Mouse (Mus musculus) fibroblast of lung, adult 2 months (primary cell): ENCODE results near the gene Grid1.

Source experiments
- DNase-seq: peaks from one replicate; pipeline ENCODE4 v3.0.0-alpha.2; 2011; ENCODE audit warnings: low read depth

The Grid1 gene

DNA sequence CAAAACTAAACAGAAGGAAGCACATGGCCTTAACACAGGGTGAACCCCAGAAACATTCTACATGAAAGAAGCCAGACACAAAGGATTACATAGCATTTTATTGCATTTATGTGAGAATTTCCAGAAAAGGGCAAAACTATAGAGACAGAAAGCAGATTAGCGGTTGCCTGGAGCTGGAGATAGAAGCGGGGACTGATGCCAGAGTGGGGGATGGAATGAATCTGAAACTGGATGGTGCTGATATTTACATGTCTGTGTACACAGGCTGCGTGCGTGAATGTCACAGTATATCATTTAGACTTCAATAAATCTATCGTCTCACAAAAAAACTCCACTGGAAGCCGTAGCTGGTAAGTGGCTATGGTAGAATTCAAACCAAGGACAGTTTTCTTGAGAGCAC is 96.4 kb downstream of the Grid1 start:
- DNase-seq: no peak

DNA sequence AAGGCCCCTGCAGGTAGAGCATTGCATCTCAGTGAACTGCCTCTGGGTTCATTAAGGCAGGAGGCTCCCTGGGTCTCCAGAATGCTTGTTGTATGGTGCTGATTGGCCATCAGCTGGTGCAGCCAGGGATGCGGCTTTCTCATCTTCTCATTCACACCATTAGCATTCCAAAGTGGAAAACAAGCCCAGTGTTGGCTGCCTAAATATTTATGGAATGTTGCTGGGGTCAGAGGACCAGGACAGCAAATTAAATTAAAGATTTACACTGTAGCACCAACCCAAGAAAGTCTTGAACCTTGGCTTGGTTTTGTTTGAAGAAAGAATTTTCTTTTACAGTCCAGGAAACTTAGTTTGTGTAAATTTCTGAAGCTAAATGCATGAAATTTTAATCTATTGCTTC is 97.2 kb downstream of the Grid1 start:
- no peak for DNase-seq

DNA sequence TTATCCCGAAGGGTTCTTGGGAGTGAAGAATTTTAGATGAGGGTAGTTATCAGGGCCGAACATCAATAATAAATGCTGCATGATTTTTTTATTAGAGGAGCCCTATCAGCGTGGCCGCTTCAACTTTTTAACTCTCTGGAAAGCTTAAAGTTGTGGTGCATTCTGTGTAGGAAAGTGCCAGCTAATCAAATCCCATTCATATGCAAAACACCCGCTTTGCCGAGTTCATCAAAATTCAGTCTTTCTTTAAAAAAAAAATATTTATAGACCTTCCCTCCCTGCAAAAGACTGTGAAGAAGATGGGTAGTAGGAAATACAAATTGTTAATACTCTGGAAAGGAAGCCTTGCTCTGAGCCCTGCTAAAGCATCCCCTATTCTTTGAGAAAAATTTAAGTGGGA is 99.3 kb downstream of the Grid1 start:
- no peak for DNase-seq

DNA sequence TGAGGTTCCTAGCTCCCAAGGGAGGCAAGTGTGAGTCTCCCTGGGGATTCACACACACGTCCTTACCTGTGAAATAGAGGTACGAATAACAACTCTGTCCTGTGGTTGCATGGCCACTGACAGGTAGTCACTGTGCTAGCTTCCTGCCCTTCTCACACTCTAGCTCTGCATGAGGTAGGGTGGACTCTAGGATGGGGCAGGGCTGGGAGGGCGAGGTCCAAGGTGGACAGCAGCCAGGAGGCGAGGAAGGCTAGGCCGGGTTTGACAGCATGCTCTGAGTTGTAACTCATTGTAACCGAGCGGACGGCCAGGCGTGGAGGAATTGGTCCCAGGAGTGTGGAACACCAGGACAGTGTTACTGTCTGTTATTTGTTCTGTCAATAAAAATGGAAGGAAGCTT is 101.4 kb downstream of the Grid1 start:
- no peak for DNase-seq

DNA sequence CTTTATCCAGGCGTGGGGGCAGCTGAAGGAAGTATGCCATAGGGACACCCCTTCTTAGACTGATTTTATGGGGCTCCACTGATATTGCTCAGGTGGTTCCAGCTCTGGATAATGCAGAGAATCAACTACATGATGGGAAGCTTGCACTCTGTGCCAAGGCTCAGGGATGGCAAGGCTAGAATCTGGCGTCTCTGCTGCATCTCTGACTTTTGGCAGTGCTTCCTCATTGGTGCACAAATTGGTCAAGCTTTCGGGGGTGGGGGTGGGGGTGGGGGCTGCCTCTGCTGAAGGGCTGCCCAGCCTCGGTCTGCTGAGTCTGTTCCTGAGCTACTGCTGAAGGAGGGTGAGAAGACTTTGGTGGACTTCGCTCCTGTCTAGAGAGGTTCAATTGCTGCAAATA is 105.1 kb downstream of the Grid1 start:
- DNase-seq: no peak

DNA sequence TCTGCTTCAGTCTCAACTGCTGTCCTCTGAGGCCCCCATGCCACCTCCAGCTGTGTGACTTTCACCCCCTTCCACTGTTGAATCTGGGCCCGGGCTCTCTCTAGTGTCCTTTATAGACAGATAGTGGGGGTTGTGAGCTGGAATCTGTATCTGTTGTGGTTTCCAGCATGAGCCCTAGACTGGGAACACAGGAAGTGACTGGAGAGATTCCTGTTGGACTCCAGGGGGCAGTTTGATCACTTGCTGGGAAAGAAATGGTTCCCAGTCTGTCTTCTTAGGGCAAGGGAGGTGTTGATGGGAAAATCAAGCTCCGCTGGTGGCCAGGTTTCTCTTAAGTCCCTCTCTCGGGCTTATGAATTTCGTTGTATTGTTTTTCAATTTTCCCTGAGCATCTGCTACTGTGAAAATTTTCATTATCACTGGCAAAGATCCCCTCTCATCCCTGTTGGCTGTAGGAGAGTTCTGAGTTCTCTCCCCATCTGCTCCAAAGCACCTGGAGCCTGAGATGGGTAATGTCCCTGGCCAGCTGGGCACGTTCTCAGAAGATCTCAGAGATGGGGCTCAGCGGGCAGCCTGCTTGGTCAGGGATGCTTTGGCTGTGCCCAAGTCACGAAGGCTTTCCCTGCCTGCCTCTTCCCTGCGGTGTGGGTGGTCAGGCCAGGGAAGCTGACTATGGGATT is 110.3 kb downstream of the Grid1 start:
- no peak for DNase-seq

DNA sequence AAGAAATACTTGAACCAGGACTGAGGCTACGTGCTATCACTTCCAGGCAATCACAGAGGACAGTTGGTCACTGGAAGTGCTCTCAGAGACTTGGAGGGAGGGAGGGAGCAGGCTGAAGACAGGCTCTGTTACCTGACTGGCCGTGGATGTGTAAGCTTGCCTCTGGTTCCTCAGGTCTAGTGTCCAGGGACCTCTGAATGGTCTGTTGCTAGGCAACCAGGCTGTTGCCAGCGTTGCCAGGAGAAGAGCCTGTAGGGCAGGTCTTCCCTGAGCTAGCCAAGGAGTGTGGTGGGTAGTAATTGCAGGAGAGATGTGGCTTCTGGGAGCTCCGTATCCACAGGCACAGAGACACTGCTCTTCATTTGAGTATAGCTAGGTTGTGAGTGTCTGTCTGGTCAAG is 113.3 kb downstream of the Grid1 start:
- no peak for DNase-seq

DNA sequence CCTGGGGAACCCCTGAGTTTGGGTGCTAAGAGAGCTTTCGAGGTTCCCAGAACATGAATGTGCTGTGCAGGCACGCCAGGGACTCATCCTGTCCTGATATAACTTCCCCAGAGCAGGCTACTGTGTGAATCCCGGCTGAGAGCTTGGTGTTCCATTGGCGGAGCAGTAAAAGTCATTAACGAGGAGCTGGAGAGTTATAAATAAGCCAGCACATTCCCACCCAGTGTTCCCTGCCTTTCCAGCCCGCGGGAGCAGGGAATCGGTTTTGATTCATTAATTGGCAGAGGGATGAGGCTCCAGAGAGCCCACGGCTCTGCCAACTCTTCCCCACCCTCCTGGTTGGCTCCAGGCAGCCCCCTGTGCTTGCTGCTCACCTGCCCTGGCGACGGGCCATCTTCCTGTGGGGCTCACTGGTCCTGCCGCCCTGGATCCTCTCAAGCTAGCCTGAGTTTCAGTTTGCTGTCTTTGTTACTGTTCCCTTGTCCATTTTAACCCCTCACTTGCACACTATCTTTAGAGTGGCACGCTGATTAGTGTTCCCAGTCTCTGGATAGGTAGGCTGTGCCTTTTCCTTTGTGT is 116.4 kb downstream of the Grid1 start:
- no peak for DNase-seq

DNA sequence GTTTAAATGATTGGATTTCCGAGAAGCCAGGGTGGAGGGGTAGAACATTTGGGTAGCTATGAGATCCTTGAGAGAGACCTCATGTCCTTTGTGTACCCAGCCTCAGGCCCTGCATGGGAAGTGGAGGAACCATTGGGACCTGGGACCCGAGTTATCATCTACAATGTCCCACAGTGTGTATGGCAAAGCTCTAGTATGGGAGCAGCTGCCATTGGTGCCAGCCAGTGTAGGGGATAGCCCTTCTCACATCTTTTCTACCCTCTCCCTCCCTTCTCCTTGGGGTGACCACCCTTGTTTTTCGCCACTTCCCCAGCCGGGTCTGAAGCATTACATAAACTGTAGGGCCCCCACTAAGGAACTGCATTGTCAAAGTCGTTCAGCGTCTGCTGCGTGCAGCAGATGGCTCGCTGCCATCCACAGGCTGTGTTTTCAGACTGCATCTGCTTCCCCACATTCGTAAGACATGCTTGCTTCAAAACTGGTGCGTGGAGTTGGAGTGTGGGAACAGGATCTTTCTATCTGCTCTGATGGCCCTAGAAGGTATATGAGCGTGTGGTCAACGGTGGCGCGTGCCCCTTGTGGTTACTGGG is 124.6 kb downstream of the Grid1 start:
- DNase-seq: no peak

DNA sequence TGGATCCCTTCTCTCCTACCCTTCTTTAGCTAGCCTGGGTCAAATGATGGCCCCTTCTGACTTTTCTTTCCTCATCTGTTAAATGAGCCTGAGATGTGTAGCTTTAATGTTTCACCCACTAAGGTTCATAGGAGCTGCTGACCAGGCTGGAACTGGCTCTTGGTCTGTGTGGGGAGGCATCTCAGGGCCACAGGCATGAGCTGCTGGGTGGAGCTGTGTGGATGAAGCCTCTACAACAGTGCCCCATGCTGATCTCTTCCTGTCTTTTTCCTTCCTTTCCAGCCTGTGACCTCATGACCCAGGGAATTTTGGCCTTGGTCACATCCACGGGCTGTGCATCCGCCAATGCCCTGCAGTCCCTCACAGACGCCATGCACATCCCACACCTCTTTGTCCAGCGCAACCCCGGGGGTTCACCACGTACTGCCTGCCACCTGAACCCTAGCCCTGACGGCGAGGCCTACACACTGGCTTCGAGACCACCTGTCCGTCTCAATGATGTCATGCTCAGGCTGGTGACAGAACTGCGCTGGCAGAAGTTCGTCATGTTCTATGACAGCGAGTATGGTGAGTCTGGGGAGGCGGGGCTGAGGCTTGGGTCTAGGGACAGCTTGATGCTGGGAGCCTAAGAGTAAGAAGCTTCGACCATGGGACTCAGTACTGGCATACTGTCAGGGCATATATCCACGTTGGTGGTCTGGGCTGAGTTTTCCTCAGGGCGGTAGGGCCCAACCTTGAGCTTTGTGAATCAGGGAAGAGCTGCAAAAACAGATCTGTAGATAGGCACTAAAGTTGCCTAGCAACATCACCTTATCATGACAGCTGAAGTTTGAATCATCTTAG is 125.8 kb downstream of the Grid1 start:
- DNase-seq: no peak

DNA sequence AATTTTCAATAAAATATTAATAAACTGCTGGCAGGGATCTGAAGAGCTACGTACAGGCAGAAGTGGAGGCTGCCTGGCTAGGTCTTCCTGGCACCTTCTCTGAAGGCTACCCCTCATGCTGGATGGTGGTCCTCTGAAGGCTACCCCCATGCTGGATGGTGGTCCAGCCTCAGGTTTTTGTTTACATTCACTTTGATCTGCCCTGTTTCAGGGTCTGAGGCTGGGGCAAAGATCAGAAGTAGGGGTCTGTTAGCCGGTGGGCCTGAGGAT is 126.3 kb downstream of the Grid1 start:
- no peak for DNase-seq

DNA sequence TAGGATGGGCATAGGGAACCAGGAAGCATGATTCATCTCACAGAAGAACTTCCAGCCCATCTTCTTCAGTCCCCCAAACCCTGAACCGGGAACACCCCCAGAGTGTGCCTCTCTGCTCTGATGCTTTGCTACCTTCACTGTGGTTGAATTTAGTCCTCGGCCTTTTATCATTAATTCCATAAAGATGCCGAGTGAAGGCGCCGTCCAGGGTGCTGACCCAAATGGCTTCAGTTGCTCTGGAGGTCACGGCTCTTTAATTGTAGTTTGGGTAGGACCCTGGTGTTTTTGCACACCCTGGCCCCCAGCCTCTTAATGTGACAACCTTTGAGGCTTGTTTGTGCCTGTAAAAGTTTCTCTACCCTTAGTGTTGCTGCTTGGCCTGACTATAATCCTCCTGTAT is 128.3 kb downstream of the Grid1 start:
- DNase-seq: no peak

DNA sequence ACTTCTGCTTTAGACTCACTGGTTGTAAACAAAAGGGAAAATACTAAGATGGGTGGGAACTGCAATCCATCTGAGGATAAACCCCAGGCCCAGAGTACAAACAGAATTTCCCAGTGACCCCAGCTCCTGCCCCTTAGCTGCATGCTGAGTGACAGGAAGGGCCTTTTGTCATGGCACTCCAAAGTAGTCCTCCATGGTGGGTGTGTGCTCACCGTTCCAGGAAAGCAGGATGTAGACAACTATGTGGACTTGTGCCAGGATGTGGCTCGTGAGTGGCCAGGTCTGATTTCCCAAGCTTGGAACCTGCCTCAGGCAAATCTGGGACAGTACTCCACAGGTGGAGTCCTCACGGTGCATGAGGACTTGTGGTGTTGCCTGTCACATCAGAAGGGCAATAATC is 132.4 kb downstream of the Grid1 start:
- DNase-seq: no peak

DNA sequence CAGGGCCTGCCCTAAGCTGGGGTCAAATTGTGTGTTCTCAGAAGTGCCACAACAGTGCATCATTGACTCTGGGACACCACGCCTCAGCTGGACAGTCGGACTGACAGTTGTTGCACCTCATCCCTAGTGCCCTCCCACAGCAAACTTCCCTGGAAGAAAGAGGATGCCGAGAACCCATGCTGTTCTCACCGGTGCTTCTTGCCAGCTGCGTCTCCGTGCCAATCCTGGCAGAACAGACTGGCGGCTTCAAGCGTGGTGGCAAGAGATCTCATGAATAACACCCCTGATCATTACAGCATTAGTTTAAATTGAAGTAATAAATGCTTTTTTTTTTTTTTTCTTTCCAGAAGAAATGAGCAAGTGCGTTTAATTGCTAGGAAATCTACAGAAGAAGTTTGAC is 133.7 kb downstream of the Grid1 start:
- DNase-seq: no peak

DNA sequence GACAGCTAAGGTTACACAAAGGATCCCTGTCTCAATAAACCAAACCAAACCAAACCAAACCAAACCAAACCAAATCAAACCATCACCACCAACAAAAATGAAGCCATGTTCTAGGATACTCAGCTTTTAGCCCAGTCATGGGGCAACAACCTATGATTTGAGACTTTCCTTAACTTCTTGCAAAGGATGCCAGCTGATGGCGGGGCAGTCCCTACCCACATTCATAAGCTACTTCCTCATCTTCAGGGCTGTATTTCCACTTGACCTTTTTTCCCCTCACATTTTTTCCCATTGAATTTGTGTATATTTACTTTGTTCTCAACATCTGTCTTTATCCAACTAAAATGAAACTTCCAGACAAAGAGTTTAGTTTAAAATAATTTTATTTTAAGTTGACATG is 135.8 kb downstream of the Grid1 start:
- DNase-seq: no peak

DNA sequence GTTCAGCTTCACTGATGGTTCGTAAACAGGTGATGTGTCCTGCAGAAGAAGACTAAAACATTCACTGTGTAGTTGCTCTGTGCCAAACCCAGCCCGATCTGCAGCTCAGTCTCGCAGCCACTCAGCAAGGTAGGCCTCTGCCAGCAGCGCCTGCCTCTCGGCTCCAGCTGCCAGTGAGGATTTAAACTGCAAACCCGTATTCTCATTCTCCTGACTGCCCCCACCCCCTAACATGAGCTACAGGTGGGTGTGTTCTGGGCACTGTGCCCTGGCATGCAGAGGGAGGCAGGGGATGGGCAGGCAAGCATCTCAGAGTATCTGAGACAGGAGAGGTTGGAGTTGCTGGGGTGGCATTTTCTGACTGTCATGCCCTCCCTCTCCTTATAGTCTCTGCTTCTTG is 140.3 kb downstream of the Grid1 start:
- no peak for DNase-seq

DNA sequence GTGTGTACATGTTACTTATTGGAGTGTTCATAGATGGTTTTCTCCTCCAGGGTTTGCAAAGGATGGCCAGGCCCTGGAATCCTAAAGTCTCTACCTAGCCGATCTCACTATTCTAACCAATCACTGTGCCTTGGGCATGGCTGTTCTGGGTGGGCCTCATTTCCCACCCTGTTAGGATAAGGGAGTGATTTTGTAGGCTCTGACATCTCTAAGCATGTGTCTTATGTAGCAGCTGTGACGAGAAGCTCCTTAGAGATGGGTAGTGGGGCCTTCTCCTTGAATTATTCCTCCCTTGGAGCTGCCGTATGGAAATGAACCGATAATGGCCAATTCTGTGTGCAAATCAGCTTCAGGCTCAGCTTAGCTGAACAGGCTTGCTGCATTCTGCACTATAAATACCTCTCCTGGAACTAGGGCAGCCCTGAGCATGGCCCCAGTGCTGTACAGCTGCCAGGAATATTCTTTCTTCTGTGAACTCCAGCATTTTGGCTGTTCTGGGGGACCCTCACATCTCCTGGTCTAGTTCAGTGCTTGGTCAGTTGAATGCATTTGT is 143.8 kb downstream of the Grid1 start:
- no peak for DNase-seq

DNA sequence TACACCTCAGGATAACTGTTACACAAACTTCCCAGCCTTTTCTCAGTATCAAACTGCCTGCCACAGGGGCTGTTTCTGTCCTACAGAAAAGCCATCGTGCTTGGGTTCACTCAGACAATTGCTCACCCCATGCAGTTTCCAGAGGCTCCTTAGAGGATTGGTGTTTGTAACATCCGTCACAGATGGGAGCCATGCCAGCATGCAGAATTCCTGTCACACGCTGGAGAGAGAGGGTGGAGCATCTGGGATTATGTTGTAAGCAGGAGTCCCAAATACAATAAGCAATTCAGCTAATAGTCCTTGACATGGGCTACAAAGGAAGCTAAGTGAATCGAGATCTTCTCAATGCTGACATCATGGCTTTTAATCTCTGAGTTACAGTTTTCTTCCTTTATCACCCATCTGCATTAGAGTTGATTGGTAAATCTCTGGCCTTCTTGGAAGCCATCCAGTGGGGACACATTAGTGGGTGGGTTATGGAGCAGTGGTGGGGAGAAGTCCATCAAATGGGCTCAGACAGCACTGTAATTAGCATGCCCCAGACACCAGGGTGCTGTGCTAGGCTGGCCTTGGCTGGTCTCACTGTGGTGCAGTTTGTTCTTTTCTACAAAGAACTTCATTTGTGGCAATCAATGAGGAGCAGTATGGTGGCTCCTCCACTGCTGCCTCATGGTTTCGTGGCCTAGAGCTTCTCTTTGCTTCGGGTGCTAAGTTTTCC is 149.4 kb downstream of the Grid1 start:
- DNase-seq: no peak

DNA sequence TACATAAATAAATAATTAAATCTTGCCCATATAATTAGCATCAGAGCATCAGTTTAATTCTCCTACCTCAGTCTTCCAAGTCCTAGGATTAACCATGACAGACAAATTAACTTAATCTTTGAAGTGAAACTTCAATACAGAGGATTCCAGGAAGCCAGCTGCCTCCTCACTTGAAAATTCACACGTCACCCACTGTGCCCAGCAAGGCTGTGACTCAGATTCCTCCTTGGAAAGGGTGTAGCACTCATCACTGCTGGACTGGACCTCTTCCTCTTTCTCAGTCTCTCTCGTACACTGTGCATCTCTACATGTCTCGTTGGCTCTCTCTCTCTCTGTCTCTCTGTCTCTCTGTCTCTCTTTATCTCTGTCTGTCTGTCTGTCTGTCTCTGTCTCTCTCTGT is 153.0 kb downstream of the Grid1 start:
- no peak for DNase-seq

DNA sequence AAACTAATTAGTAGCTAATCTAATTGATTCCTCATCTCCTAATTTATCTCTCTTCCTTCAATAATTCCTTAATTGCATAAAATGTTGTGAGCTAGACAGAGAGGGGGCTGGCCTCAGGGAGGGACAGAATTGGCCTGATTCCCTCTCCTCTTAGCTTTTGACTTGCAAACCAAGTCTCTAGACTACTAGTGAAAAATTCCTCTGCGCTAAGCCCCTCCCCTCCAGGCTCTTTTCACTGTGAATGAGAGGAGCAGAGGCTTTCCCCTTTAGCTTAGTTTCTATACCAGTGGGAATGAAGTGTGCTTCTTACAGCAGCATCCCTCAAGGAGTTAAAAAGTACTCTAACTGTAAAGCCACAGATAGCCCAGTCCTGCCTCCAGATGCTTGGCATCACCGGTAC is 160.8 kb downstream of the Grid1 start:
- DNase-seq: no peak

DNA sequence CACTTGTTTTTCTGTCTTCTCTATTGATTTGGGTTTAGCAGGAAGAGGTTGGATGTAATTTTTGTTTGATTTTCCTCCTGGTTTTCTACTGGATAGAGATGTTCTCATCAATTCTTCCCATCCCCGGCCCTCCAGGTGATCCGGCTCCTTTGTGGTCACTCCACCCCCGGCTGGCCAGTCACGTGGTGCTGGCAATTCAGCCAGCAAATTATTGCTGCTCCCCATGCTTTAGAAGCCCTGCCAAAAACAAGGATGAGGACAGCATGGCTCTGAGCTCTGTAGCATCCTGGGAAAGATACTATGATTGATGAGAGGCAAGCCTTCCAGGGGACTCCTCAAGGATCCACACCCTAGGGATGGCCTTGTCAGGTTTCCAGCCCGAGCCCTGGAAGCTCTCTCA is 169.2 kb downstream of the Grid1 start:
- no peak for DNase-seq

DNA sequence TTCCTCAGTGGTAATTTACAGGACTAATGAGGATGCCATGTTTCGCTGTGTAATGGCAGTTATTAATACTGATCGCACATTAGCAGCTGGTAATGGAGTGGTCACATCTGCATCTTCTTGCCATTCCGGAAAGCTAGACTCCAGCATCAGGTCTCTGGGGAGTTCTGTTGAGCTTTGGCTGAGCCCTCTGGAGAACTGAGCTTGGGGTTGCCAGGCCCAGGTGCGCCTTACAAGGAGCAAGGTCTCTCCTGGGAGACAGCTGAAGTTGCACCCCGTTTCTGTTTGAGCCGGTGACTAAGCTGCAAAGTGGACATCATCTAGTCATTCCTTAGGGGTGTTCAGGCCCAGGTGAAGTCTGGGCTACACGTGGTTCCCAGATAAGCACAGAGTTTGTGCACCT is 186.8 kb downstream of the Grid1 start:
- DNase-seq: no peak
